Mouse (Mus musculus) forebrain, embryonic 12.5 days (tissue): ENCODE results near the gene Pet100. TPM values are rescaled to one million over a fixed set of nuclear protein-coding genes. Genes with fewer than 3 reads are reported as not detected.

Experiments
- ATAC-seq: fragments of 200-750 bp; cut with Nextera tagmentation; 2 replicates; pipeline ENCODE4 v1.8.0; 2017; ENCODE audit warnings: moderate TSS enrichment; ENCODE audit not compliant: low FRiP score
- H3K27ac ChIP-seq: fragments of 300-500 bp; sonication (generic); 2 replicates; pipeline ENCODE4 v1.5.1; 2016; ENCODE audit warnings: mild to moderate bottlenecking
- H3K27me3 ChIP-seq: fragments of 300-500 bp; sonication (generic); 2 replicates; pipeline ENCODE4 v1.6.1; 2016; ENCODE audit warnings: mild to moderate bottlenecking
- H3K36me3 ChIP-seq: fragments of 300-500 bp; sonication (generic); replicated peaks from 2 replicates; pipeline ENCODE4 v1.6.1; 2016; ENCODE audit warnings: mild to moderate bottlenecking
- H3K4me1 ChIP-seq: fragments of 300-500 bp; sonication (generic); 2 replicates; pipeline ENCODE4 v1.6.1; 2016
- H3K4me2 ChIP-seq: fragments of 300-500 bp; sonication (generic); 2 replicates; pipeline ENCODE4 v1.6.1; 2016; ENCODE audit warnings: mild to moderate bottlenecking, moderate library complexity
- H3K4me3 ChIP-seq: fragments of 300-500 bp; sonication (generic); replicated peaks from 2 replicates; pipeline ENCODE4 v1.5.1; 2016; ENCODE audit warnings: mild to moderate bottlenecking
- H3K9ac ChIP-seq: fragments of 300-500 bp; sonication (generic); 2 replicates; pipeline ENCODE4 v1.6.1; 2016; ENCODE audit warnings: mild to moderate bottlenecking
- H3K9me3 ChIP-seq: fragments of 300-500 bp; sonication (generic); 2 replicates; pipeline ENCODE4 v1.6.1; 2016
- WGBS: fragments of 180-500 bp; shearing (Covaris S2); methylation state at CpG from one replicate; pipeline ENCODE4 v1.1.7; 2016; 5-methylcytosine and 5-hydroxymethylcytosine counted together
- polyA plus RNA-seq: library from polyadenylated mRNA; unstranded; fragments of >200 nt; fragmentation: Nextera tagmentation; extraction: Ambion mirVana; gene quantifications from 2 replicates; pipeline ENCODE4 v1.2.1, GENCODE M21; 2016

Pet100 gene
- polyA plus RNA-seq, 1 experiment from 2014 or later, result 115 TPM

- Histone ChIP-seq H3K27ac (no peak overlapping the region), H3K4me3 (peak overlapping the region; percentile 57), H3K9me3 (no peaks in the 10 kb centered on the region), H3K4me2 (peak overlapping the region; percentile 77), H3K4me1 (peaks cover 9% of the 10 kb centered on the region), H3K27me3 (peaks cover 20% of the 10 kb centered on the region), H3K9ac (peak overlapping the region; percentile 56; the same call in 1 of the 2 replicates), H3K36me3 (no peaks in the 10 kb centered on the region)
- WGBS, result 25% methylated on average over 8 of the region's 8 CpGs
- ATAC-seq, result peak; percentile 15; the same call in 1 of the 2 replicates
Measured at GRCm38 (mm10) chr8:3631478-3631875, 10.1 kb downstream of the Pet100 start.

- WGBS, result 31% methylated on average over 5 of the region's 5 CpGs
- ATAC-seq, result no peak
- no peaks in the 10 kb centered on the region for H3K36me3 ChIP-seq
- H3K9me3 ChIP-seq, result no peaks in the 10 kb centered on the region
- no peak overlapping the region for H3K4me2 ChIP-seq
- no peaks in the 10 kb centered on the region for H3K27me3 ChIP-seq
- H3K27ac ChIP-seq, result no peak overlapping the region
- H3K4me1 ChIP-seq, result no peaks in the 10 kb centered on the region
- no peak overlapping the region for H3K9ac ChIP-seq
- H3K4me3 ChIP-seq, result no peak overlapping the region
Measured at GRCm38 (mm10) chr8:3645804-3646203, 24.5 kb downstream of the Pet100 start.

DNA sequence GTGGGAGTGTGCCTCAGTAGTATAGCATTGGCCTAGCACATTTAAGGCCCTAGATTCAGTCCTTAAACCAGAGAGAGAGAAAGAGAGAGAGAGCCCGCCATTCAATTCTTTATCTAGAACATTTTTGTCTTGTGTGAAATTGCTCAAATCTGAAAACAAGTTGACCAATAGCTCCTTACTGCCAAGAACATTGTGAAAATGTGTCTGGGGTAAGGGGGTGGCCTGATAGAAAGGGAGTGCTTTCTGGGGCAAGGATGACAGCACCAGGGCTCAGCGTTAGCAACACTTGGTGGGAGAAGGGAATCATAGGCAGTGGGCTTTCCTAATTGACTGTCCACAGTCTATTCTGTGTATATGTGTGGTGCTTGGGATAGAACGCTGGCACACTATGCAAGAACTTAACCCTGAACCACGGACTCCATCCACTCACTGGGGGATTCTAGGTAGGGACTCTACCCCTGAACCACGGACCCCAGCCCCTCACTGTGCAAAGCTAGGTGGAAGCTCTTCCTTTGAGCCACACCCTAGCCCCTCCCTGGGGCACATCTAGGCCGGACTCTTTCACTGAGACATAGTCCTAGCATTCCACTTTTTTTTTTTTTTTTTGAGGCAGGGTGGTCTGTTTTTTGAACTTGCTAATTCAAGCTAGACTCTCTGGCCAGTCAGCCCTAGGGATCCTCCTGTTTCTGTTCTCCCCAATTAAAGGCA lies 25.6 kb downstream of the Pet100 start:
- Histone ChIP-seq H3K27me3 (no peaks in the 10 kb centered on the region), H3K36me3 (no peaks in the 10 kb centered on the region), H3K9me3 (no peaks in the 10 kb centered on the region), H3K9ac (no peak overlapping the region), H3K4me3 (no peak overlapping the region), H3K4me1 (no peaks in the 10 kb centered on the region), H3K4me2 (no peak overlapping the region), H3K27ac (no peak overlapping the region)
- WGBS, result 83% methylated on average over 6 of the region's 6 CpGs
- ATAC-seq, result no peak

DNA sequence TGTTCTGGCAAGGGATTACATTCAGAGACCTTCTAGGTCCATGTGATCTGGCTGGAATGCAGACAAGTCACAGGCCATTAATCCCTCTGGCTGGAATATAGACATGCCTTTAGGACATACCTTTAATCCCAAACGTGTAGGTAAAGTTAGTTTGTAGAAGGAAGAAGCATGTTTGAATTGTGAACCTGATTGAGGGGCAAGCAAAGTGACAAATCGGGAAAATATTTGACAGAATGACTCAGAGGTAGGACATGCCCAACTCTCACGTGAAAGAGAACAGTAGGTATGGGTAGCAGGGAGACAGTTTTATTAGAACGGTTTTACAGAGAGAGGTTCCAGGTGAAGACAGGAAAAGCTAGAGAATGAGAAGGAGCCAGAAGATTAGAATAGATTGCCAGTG lies 26.2 kb downstream of the Pet100 start:
- Histone ChIP-seq H3K9me3 (no peaks in the 10 kb centered on the region), H3K27me3 (no peaks in the 10 kb centered on the region), H3K4me1 (no peaks in the 10 kb centered on the region), H3K4me3 (no peak overlapping the region), H3K27ac (no peak overlapping the region), H3K36me3 (no peaks in the 10 kb centered on the region), H3K9ac (no peak overlapping the region), H3K4me2 (no peak overlapping the region)
- WGBS, result 79% methylated on average over 4 of the region's 4 CpGs
- no peak for ATAC-seq

GRCm38 (mm10) chr8:3648268-3648667 lies 26.9 kb downstream of the Pet100 start:
- Histone ChIP-seq H3K9ac (no peak overlapping the region), H3K36me3 (no peaks in the 10 kb centered on the region), H3K27ac (no peak overlapping the region), H3K4me2 (no peak overlapping the region), H3K9me3 (no peaks in the 10 kb centered on the region), H3K4me3 (no peak overlapping the region), H3K27me3 (no peaks in the 10 kb centered on the region), H3K4me1 (no peaks in the 10 kb centered on the region)
- 73% methylated on average over 2 of the region's 2 CpGs for WGBS
- ATAC-seq, result no peak

- no peak for ATAC-seq
- H3K27ac ChIP-seq, result no peak overlapping the region
- WGBS, result 35% methylated on average over 1 of the region's 1 CpGs
Measured at GRCm38 (mm10) chr8:3648990-3649389, 27.6 kb downstream of the Pet100 start.

GRCm38 (mm10) chr8:3652845-3653244 lies 31.5 kb downstream of the Pet100 start:
- H3K9ac ChIP-seq, result no peak overlapping the region
- peaks cover 10% of the 10 kb centered on the region for H3K4me1 ChIP-seq
- H3K27ac ChIP-seq, result no peak overlapping the region
- H3K4me2 ChIP-seq, result no peak overlapping the region
- H3K9me3 ChIP-seq, result no peaks in the 10 kb centered on the region
- no peak overlapping the region for H3K4me3 ChIP-seq
- no peak for ATAC-seq
- no peaks in the 10 kb centered on the region for H3K27me3 ChIP-seq
- WGBS, result 71% methylated on average over 3 of the region's 3 CpGs
- no peaks in the 10 kb centered on the region for H3K36me3 ChIP-seq

More at GRCm38 (mm10) chr8:3648990-3649389, 27.6 kb downstream of the Pet100 start:
- no peaks in the 10 kb centered on the region for H3K4me1 ChIP-seq
- no peaks in the 10 kb centered on the region for H3K9me3 ChIP-seq
- no peak overlapping the region for H3K4me3 ChIP-seq
- H3K9ac ChIP-seq, result no peak overlapping the region
- H3K36me3 ChIP-seq, result no peaks in the 10 kb centered on the region
- H3K4me2 ChIP-seq, result no peak overlapping the region
- H3K27me3 ChIP-seq, result no peaks in the 10 kb centered on the region

- Histone ChIP-seq H3K36me3 (no peaks in the 10 kb centered on the region), H3K9me3 (no peaks in the 10 kb centered on the region), H3K4me2 (no peak overlapping the region), H3K4me1 (peaks cover 10% of the 10 kb centered on the region), H3K27me3 (no peaks in the 10 kb centered on the region), H3K9ac (no peak overlapping the region), H3K27ac (no peak overlapping the region), H3K4me3 (no peak overlapping the region)
- WGBS, result 78% methylated on average over 11 of the region's 11 CpGs
- ATAC-seq, result no peak
Measured at GRCm38 (mm10) chr8:3654726-3655508, 33.6 kb downstream of the Pet100 start.

GRCm38 (mm10) chr8:3655526-3655925 lies 34.2 kb downstream of the Pet100 start, which contains the start of gene Retn:
Retn (plus strand) TSS chr8:3655770.
- Histone ChIP-seq H3K9me3 (no peaks in the 10 kb centered on the region), H3K4me2 (no peak within 1 kb of the TSS), H3K36me3 (no peaks in the 10 kb centered on the region), H3K4me1 (peaks cover 10% of the 10 kb centered on the region), H3K27me3 (no peaks in the 10 kb centered on the region), H3K27ac (no peak within 1 kb of the TSS), H3K9ac (no peak within 1 kb of the TSS), H3K4me3 (no peak within 1 kb of the TSS)
- no peak for ATAC-seq
- WGBS, result 86% methylated on average over 3 of the region's 3 CpGs

- Histone ChIP-seq H3K27ac (0 out of 2 replicates have a peak overlapping the region, but pooled peaks have one; percentile 19), H3K9ac (no peak overlapping the region; the same call in 1 of the 2 replicates), H3K4me3 (no peak overlapping the region), H3K27me3 (no peaks in the 10 kb centered on the region), H3K4me2 (peak overlapping the region; percentile 40), H3K36me3 (no peaks in the 10 kb centered on the region), H3K9me3 (no peaks in the 10 kb centered on the region), H3K4me1 (peaks cover 10% of the 10 kb centered on the region)
- ATAC-seq, result peak; percentile 76; the same call in 1 of the 2 replicates
- WGBS, result 20% methylated on average over 7 of the region's 7 CpGs
Measured at GRCm38 (mm10) chr8:3656725-3657381, 35.5 kb downstream of the Pet100 start.

GRCm38 (mm10) chr8:3660889-3661288 lies 39.5 kb downstream of the Pet100 start:
- H3K36me3 ChIP-seq, result no peaks in the 10 kb centered on the region
- H3K4me2 ChIP-seq, result no peak overlapping the region
- peaks cover 10% of the 10 kb centered on the region for H3K4me1 ChIP-seq
- 83% methylated on average over 8 of the region's 8 CpGs for WGBS
- no peaks in the 10 kb centered on the region for H3K27me3 ChIP-seq
- H3K4me3 ChIP-seq, result no peak overlapping the region
- H3K27ac ChIP-seq, result no peak overlapping the region
- no peak for ATAC-seq
- no peak overlapping the region for H3K9ac ChIP-seq
- H3K9me3 ChIP-seq, result no peaks in the 10 kb centered on the region

DNA sequence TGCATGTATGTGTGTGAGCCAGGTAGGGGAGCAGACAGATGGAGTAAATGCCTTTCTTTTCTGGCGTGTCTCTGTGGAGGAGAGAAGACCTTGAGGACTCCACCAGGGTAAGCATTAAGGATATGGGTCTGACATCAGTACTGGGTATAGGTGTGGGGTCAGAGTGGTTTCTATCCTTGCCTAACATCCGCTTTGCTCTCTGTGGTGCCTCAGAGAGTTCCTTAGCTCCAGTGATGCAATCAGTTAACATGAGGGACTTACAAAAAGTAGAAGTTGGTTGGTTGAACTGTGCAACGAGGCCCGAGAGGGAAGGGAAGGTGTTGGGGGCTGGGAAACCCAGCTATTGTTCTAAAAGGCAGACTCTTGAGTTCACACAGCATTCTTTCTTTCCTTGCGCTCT lies 43.1 kb downstream of the Pet100 start:
- no peaks in the 10 kb centered on the region for H3K9me3 ChIP-seq
- H3K4me1 ChIP-seq, result no peaks in the 10 kb centered on the region
- ATAC-seq, result no peak

More for the DNA sequence above, 43.1 kb downstream of the Pet100 start:
- Histone ChIP-seq H3K27me3 (no peaks in the 10 kb centered on the region), H3K4me2 (no peak overlapping the region), H3K36me3 (no peaks in the 10 kb centered on the region), H3K27ac (no peak overlapping the region), H3K4me3 (no peak overlapping the region), H3K9ac (no peak overlapping the region)
- WGBS, result 64% methylated on average over 5 of the region's 5 CpGs
